Mouse (Mus musculus) liver, postnatal 0 days (tissue): ENCODE measurements around the gene Kif14. TPM values are rescaled to one million over a fixed set of nuclear protein-coding genes. Genes with fewer than 3 reads are reported as not detected.

Source experiments
- ATAC-seq: fragments of 200-750 bp; cut with Nextera tagmentation; 2 replicates; pipeline ENCODE4 v1.8.0; 2017; ENCODE audit warnings: mild to moderate bottlenecking, moderate library complexity
- DNase-seq: peaks from one replicate; pipeline ENCODE4 v3.0.0-alpha.2; 2016
- H3K27ac ChIP-seq: fragments of 300-500 bp; sonication (generic); 2 replicates; pipeline ENCODE4 v1.5.1; 2014; ENCODE audit warnings: antibody characterized with exemption, moderate library complexity, mild to moderate bottlenecking, low read depth
- H3K27me3 ChIP-seq: fragments of 300-500 bp; sonication (generic); 2 replicates; pipeline ENCODE4 v1.6.1; 2014; ENCODE audit warnings: low read length, control low read depth, mixed read lengths; ENCODE audit not compliant: insufficient read depth
- H3K36me3 ChIP-seq: fragments of 300-500 bp; sonication (generic); replicated peaks from 2 replicates; pipeline ENCODE4 v1.6.1; 2014; ENCODE audit warnings: mild to moderate bottlenecking, control low read depth, low read length, moderate library complexity, mixed read lengths; ENCODE audit not compliant: insufficient read depth
- H3K4me1 ChIP-seq: fragments of 300-500 bp; sonication (generic); 2 replicates; pipeline ENCODE4 v1.6.1; 2014; ENCODE audit warnings: antibody characterized with exemption, mild to moderate bottlenecking, control low read depth; ENCODE audit not compliant: insufficient read depth
- H3K4me2 ChIP-seq: fragments of 300-500 bp; sonication (generic); 2 replicates; pipeline ENCODE4 v1.6.1; 2014; ENCODE audit warnings: low read depth, mild to moderate bottlenecking, low read length, moderate library complexity, mixed read lengths
- H3K4me3 ChIP-seq: fragments of 300-500 bp; sonication (generic); 2 replicates; pipeline ENCODE4 v1.5.1; 2014; ENCODE audit warnings: low read depth, low read length
- H3K9ac ChIP-seq: fragments of 300-500 bp; sonication (generic); replicated peaks from 2 replicates; pipeline ENCODE4 v1.6.1; 2014; ENCODE audit warnings: mild to moderate bottlenecking, moderate library complexity
- H3K9me3 ChIP-seq: fragments of 300-500 bp; sonication (generic); 2 replicates; pipeline ENCODE4 v1.6.1; 2016; ENCODE audit warnings: mild to moderate bottlenecking, control low read depth, low read length, mixed read lengths
- CTCF ChIP-seq: sonication (generic); IDR thresholded peaks from 2 replicates; pipeline ENCODE4 v1.5.1; 2016; ENCODE audit warnings: antibody characterized with exemption, low read depth
- EP300 ChIP-seq: IDR thresholded peaks from 2 replicates; pipeline ENCODE4 v1.6.1; 2016; ENCODE audit warnings: antibody characterized with exemption, low read depth, mild to moderate bottlenecking
- WGBS: fragments of 180-500 bp; shearing (Covaris S2); extraction: QIAGEN DNeasy Blood & Tissue Kit; methylation state at CpG from one replicate; pipeline ENCODE4 v1.1.7; 2014; ENCODE audit not compliant: insufficient replicate concordance; 5-methylcytosine and 5-hydroxymethylcytosine counted together
- polyA plus RNA-seq: library from polyadenylated mRNA; unstranded; fragments of >200 nt; fragmentation: Nextera tagmentation; extraction: Ambion mirVana; gene quantifications from 2 replicates; pipeline ENCODE4 v1.2.1, GENCODE M21; 2015

The Kif14 gene
- polyA plus RNA-seq, 1 experiment from 2014 or later = 2.3 TPM

DNA sequence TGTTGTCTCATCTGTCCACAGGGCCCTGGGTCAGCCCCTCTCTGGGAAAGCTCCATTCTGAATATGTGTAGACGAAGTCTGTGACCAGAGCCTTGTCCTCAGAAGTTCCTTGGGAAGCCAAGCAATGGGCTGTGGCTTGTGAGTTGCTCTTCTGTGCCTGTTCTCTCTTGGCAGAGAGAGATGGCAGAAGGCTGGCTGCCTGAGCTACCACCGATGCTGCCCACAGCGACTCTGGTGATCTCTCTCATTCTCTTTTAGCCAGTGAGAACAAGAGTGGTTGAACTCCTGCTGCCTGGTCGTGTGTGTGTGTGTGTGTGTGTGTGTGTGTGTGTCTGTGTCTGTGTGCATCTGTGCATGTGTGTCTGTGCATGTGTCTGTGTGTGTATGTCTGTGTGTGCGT, 13.7 kb upstream of the Kif14 start:
- DNase-seq (no peak), ATAC-seq (no peak)
- Histone ChIP-seq H3K4me1 (no peaks in the 10 kb centered on the region), H3K9ac (no peak overlapping the region), H3K36me3 (no peaks in the 10 kb centered on the region), H3K4me2 (no peak overlapping the region), H3K27me3 (no peaks in the 10 kb centered on the region), H3K27ac (no peak overlapping the region), H3K4me3 (no peak overlapping the region), H3K9me3 (no peaks in the 10 kb centered on the region)
- TF ChIP-seq CTCF = no peak
- no peak for TF ChIP-seq EP300
- WGBS = 82% methylated on average over 5 of the region's 5 CpGs

DNA sequence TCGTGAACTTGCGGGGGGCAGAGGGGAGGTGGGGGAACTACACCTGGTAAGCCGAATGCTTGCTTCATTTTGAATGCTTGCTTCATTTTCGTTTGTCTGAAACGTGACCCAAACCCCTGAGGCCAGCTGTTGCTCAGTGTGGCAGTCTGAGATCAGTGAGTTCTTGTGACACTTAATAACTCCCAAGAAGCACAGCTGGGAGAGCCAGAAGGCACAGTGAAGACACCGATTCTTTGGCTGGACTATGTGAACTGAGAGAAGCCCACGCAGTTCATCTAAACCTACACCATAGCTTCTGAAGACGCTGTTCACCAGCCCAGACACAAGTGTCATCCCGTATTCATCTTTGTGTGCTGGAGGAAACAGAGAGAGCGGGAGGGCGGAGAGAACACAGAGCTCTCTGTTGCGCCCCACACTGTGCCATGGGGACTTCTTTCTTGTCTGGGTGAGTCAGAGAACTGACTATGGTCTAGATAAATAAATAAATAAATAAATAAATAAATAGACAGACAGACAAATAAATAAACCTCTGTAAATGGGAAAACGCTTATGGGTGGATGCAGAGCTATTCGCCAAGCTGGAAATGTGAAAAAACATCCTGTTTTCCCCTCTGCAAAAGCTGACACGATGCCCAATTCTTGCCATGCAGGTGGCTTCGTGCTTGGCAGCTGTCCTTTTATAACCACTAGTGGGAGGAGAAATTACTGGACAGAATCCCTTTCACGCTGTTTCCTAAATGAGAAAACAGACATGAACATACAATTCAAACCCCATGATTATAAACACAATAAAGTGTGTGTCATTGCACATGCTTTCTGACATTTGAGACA, 10.2 kb upstream of the Kif14 start:
- H3K9me3 ChIP-seq = no peaks in the 10 kb centered on the region
- DNase-seq (no peak), ATAC-seq (no peak)
- no peak overlapping the region for H3K9ac ChIP-seq
- H3K4me3 ChIP-seq = no peak overlapping the region
- H3K27me3 ChIP-seq = no peaks in the 10 kb centered on the region
- TF ChIP-seq CTCF = no peak
- TF ChIP-seq EP300 = no peak
- no peak overlapping the region for H3K4me2 ChIP-seq
- no peaks in the 10 kb centered on the region for H3K36me3 ChIP-seq
- no peak overlapping the region for H3K27ac ChIP-seq
- 81% methylated on average over 17 of the region's 17 CpGs for WGBS
- H3K4me1 ChIP-seq = no peaks in the 10 kb centered on the region

DNA sequence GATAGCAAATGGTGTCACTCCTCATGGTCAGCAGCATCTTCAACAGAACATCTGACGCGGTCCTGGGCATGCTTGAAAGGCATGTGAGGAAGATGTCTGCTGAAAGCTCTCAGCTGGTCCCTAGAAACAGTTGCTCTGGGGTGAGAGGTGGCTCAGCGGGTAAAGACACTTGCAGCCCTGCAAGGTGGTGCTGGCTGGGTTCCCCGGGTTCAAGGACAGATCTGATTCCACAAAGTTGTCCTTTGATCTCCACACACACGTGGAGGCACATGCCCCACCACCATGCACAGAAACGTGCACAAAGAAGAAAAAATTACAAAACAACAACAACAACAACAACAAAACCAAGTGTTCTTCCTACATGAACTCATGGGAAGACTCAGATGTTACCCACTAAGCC, 9.4 kb upstream of the Kif14 start:
- H3K4me3 ChIP-seq = no peak overlapping the region
- ATAC-seq (no peak), DNase-seq (no peak)
- H3K4me1 ChIP-seq = no peaks in the 10 kb centered on the region
- H3K36me3 ChIP-seq = no peaks in the 10 kb centered on the region
- no peak overlapping the region for H3K4me2 ChIP-seq
- H3K9ac ChIP-seq = no peak overlapping the region
- 72% methylated on average over 6 of the region's 6 CpGs for WGBS
- H3K27me3 ChIP-seq = no peaks in the 10 kb centered on the region
- no peaks in the 10 kb centered on the region for H3K9me3 ChIP-seq
- TF ChIP-seq EP300 (no peak), CTCF (no peak)
- H3K27ac ChIP-seq = no peak overlapping the region

DNA sequence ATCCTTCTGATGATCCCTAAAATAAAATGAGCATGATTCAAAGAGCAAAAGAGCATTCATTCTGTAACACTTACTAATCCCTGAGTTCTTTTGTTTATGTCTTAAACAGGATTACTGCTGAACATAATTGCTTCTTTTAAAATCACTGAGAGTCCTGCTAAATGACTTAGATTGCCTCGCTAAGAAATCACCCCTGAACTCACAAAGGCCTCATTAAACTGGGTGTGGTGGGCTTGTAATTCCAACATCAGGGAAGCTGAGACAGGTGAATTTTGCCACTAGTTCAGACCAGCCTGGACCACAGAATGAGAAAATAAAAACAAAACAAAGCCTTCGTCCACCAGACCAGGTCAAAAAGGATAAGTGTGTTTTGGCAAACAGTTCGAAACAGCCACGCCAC, 8.7 kb upstream of the Kif14 start:
- Histone ChIP-seq H3K9me3 (no peaks in the 10 kb centered on the region), H3K27me3 (no peaks in the 10 kb centered on the region), H3K4me1 (no peaks in the 10 kb centered on the region), H3K9ac (no peak overlapping the region), H3K4me2 (no peak overlapping the region), H3K27ac (no peak overlapping the region), H3K36me3 (no peaks in the 10 kb centered on the region), H3K4me3 (no peak overlapping the region)
- no peak for DNase-seq
- TF ChIP-seq CTCF (no peak), EP300 (no peak)
- 72% methylated on average over 4 of the region's 4 CpGs for WGBS
- no peak for ATAC-seq

DNA sequence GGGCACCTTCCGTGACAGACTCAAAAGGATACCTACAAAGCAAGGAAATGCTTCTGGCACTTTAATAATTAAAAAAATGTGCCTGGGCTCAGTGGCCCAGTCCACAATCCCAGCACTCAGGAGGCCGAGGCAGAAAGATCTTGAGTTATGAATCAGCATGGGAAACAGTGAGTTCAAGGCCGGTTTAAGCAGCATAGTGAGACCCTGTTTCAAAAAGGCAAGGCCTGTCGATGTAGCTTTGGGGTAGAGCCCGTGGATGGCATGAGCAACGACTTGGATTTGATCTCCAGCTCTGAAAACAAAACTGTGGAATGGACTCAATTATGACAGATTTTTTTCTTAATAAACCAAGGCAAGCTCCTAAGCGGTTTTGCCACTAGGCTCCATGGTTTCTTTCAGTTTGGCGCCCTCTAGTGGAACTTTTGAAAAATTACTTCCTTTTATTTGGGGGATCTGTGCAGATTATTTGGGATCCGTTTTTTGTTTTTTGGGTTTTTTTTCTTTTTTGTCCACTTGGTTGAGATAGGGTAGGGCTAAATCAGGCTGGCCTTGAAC, 7.4 kb upstream of the Kif14 start:
- ATAC-seq = peak; percentile 35; the same call in 1 of the 2 replicates
- Histone ChIP-seq H3K4me3 (no peak overlapping the region), H3K27ac (no peak overlapping the region), H3K9me3 (no peaks in the 10 kb centered on the region), H3K9ac (no peak overlapping the region), H3K36me3 (no peaks in the 10 kb centered on the region), H3K27me3 (no peaks in the 10 kb centered on the region), H3K4me2 (no peak overlapping the region), H3K4me1 (no peaks in the 10 kb centered on the region)
- 28% methylated on average over 9 of the region's 9 CpGs for WGBS
- TF ChIP-seq CTCF = peak; percentile 79
- TF ChIP-seq EP300 = no peak
- DNase-seq = no peak

DNA sequence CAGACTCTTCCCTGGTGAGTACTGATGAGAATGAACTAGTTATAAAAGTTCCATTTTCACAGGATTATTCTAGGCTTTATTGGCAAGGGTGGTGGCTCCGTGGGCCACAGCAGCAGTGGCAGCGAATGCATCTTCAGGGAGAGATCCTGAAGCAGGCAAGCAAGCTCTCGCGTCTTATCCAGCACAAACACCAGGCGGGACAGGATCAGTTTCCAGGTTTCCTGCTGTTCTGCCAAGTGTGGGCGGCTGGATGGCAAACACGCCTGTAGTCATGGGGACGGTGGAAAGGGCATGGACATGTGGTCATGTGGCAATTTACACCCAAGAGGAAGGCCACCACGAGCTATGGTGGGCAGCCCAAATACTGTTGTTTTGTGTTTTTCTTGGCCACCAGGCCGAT, 3.7 kb upstream of the Kif14 start:
- TF ChIP-seq EP300 (no peak), CTCF (no peak)
- DNase-seq = no peak

More for the DNA sequence above, 3.7 kb upstream of the Kif14 start:
- no peaks in the 10 kb centered on the region for H3K27me3 ChIP-seq
- 0 out of 2 replicates have a peak, but pooled peaks cover 6% of the 10 kb centered on the region for H3K4me1 ChIP-seq
- no peaks in the 10 kb centered on the region for H3K9me3 ChIP-seq
- no peaks in the 10 kb centered on the region for H3K36me3 ChIP-seq
- ATAC-seq = no peak
- no peak overlapping the region for H3K4me3 ChIP-seq
- H3K4me2 ChIP-seq = no peak overlapping the region
- H3K9ac ChIP-seq = no peak overlapping the region
- WGBS = 55% methylated on average over 10 of the region's 10 CpGs
- H3K27ac ChIP-seq = no peak overlapping the region
